Mouse (Mus musculus) stomach, embryonic 16.5 days (tissue): ENCODE results near the gene Acad12. TPM values are rescaled to one million over a fixed set of nuclear protein-coding genes. Genes with fewer than 3 reads are reported as not detected.

ENCODE experiments used
- ATAC-seq: fragments of 200-750 bp; cut with Nextera tagmentation; 2 replicates; pipeline ENCODE4 v1.8.0; 2017; ENCODE audit warnings: moderate number of reproducible peaks, moderate TSS enrichment; ENCODE audit not compliant: insufficient read depth, low FRiP score
- H3K27ac ChIP-seq: fragments of 300-500 bp; sonication (generic); 2 replicates; pipeline ENCODE4 v1.5.1; 2014; ENCODE audit warnings: low read length
- H3K27me3 ChIP-seq: fragments of 300-500 bp; sonication (generic); 2 replicates; pipeline ENCODE4 v1.6.1; 2014; ENCODE audit warnings: low read length, control low read depth, mixed read lengths; ENCODE audit not compliant: control insufficient read depth, insufficient read depth
- H3K36me3 ChIP-seq: fragments of 300-500 bp; sonication (generic); 2 replicates; pipeline ENCODE4 v1.6.1; 2014; ENCODE audit warnings: low read length; ENCODE audit not compliant: control insufficient read depth, insufficient read depth
- H3K4me1 ChIP-seq: fragments of 300-500 bp; sonication (generic); 2 replicates; pipeline ENCODE4 v1.6.1; 2014; ENCODE audit warnings: low read length, control low read depth, mixed read lengths; ENCODE audit not compliant: control insufficient read depth, insufficient read depth
- H3K4me2 ChIP-seq: fragments of 300-500 bp; sonication (generic); 2 replicates; pipeline ENCODE4 v1.6.1; 2014; ENCODE audit warnings: low read depth, low read length, mixed read lengths
- H3K4me3 ChIP-seq: fragments of 300-500 bp; sonication (generic); replicated peaks from 2 replicates; pipeline ENCODE4 v1.5.1; 2014; ENCODE audit warnings: mild to moderate bottlenecking, low read length
- H3K9ac ChIP-seq: fragments of 300-500 bp; sonication (generic); 2 replicates; pipeline ENCODE4 v1.6.1; 2014; ENCODE audit warnings: low read length
- H3K9me3 ChIP-seq: fragments of 300-500 bp; sonication (generic); replicated peaks from 2 replicates; pipeline ENCODE4 v1.6.1; 2016; ENCODE audit warnings: low read length, control low read depth; ENCODE audit not compliant: control insufficient read depth
- WGBS: fragments of 180-500 bp; shearing (Covaris S2); extraction: QIAGEN DNeasy Blood & Tissue Kit; methylation state at CpG from one replicate; pipeline ENCODE4 v1.1.7; 2014; 5-methylcytosine and 5-hydroxymethylcytosine counted together
- polyA plus RNA-seq: library from polyadenylated mRNA; unstranded; fragments of >200 nt; fragmentation: Nextera tagmentation; extraction: Ambion mirVana; gene quantifications from 2 replicates; pipeline ENCODE4 v1.2.1, GENCODE M21; 2015

The Acad12 gene
- polyA plus RNA-seq, 1 experiment from 2014 or later, result 2.6 TPM

DNA sequence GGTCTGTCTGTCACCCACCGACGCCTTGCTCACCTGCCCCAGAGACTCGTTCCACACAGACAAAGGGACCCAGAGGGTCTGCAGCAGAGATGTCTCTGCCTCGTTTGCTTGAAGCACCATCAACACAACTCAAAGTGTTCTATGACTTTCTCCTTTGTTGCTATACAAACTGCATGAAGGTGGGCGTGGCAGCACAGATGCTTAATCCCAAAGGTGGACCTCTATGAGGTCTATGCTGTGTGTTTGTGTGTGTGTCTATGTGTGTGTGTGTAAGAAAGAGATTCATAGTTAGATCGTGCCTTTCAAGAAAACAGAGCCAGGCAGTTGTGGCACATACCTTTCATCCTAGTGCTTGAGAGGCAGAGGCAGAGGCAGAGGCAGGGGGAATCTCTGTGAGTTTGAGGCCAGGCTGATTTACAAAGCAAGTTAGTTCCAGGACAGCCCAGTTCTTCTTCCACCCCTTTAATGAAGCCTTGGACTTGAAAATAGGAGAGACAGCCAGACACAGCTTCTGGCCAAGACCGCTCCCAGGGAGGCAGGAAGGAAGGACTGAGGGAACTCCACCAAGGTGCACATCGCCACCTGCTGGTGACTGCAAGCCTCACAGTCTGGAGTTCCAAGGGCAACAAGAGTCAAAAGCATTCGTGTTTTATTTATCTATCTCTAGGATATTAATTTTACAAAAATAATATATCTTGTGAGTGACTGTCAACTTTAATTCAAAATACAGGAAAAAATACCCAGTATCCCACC, 17.0 kb downstream of the Acad12 start:
- ATAC-seq, result peak; percentile 70
- 26% methylated on average over 9 of the region's 9 CpGs for WGBS
- Histone ChIP-seq H3K4me2 (0 out of 2 replicates have a peak overlapping the region, but pooled peaks have one; percentile 2), H3K9ac (peak overlapping the region; percentile 27; the same call in 1 of the 2 replicates), H3K9me3 (no peaks in the 10 kb centered on the region), H3K27ac (peak overlapping the region; percentile 16), H3K36me3 (no peaks in the 10 kb centered on the region), H3K4me3 (no peak overlapping the region), H3K4me1 (no peaks in the 10 kb centered on the region), H3K27me3 (no peaks in the 10 kb centered on the region)

DNA sequence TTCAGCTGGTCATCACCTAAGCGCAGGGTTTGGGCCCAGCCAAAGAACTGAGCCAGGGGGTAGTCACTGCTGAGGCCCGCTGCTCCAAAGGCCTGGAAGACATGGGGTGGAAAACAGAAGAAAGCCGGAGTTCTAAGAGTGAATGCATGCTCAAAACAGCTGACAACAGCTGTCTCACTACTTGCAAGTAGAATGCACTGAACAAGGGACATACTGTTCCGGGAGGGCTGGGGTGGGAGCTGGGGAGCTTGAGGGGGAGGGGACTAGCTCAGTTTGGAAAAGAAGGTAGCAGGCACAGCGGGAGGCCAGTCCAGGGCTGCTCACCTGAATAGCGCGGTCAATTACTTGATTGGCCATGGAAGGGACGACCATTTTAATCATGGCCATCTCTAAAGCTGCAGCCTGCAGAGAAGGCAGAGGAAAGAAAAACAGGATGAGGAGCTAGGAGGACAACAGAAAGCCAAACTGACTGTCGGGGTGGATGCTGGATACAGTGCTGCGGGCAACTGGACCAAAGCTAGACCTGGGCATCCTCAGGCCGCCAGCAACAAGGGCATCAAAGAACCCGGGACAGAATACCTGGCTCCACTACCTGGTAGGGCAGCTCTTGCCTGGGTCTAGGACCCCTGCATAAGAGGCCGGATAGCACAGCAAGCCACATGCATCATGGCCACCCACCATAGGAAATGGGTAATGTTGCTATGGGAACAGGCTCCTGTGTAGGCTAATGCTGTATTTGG, 19.7 kb downstream of the Acad12 start:
- Histone ChIP-seq H3K4me1 (peaks cover 5% of the 10 kb centered on the region; the same call in 1 of the 2 replicates), H3K9me3 (no peaks in the 10 kb centered on the region), H3K36me3 (no peaks in the 10 kb centered on the region), H3K4me2 (no peak overlapping the region), H3K27me3 (no peaks in the 10 kb centered on the region), H3K27ac (peak overlapping the region; percentile 85), H3K9ac (no peak overlapping the region), H3K4me3 (no peak overlapping the region)
- WGBS, result 63% methylated on average over 13 of the region's 13 CpGs
- ATAC-seq, result peak; percentile 63

- ATAC-seq, result no peak
- H3K4me1 ChIP-seq, result peaks cover 9% of the 10 kb centered on the region; the same call in 1 of the 2 replicates
- WGBS, result 79% methylated on average over 7 of the region's 7 CpGs
Observed at GRCm38 (mm10) chr5:121597991-121598537, 20.7 kb downstream of the Acad12 start.

GRCm38 (mm10) chr5:121597332-121597731, 21.4 kb downstream of the Acad12 start:
- no peak for ATAC-seq

More at GRCm38 (mm10) chr5:121597991-121598537, 20.7 kb downstream of the Acad12 start:
- H3K4me2 ChIP-seq, result no peak overlapping the region
- H3K4me3 ChIP-seq, result no peak overlapping the region
- H3K9ac ChIP-seq, result no peak overlapping the region
- peak overlapping the region; percentile 85 for H3K27ac ChIP-seq
- no peaks in the 10 kb centered on the region for H3K27me3 ChIP-seq
- no peaks in the 10 kb centered on the region for H3K9me3 ChIP-seq
- no peaks in the 10 kb centered on the region for H3K36me3 ChIP-seq

GRCm38 (mm10) chr5:121596226-121596625, 22.5 kb downstream of the Acad12 start:
- Histone ChIP-seq H3K36me3 (no peaks in the 10 kb centered on the region), H3K9ac (no peak overlapping the region), H3K27ac (no peak overlapping the region), H3K9me3 (no peaks in the 10 kb centered on the region), H3K4me1 (peaks cover 22% of the 10 kb centered on the region), H3K4me3 (no peak overlapping the region), H3K4me2 (no peak overlapping the region), H3K27me3 (no peaks in the 10 kb centered on the region)
- ATAC-seq, result no peak
- WGBS, result 59% methylated on average over 6 of the region's 6 CpGs

More at GRCm38 (mm10) chr5:121597332-121597731, 21.4 kb downstream of the Acad12 start:
- Histone ChIP-seq H3K4me2 (no peak overlapping the region), H3K4me1 (peaks cover 15% of the 10 kb centered on the region), H3K4me3 (no peak overlapping the region), H3K27ac (no peak overlapping the region), H3K9ac (no peak overlapping the region), H3K27me3 (no peaks in the 10 kb centered on the region), H3K9me3 (no peaks in the 10 kb centered on the region), H3K36me3 (no peaks in the 10 kb centered on the region)
- 63% methylated on average over 4 of the region's 4 CpGs for WGBS

DNA sequence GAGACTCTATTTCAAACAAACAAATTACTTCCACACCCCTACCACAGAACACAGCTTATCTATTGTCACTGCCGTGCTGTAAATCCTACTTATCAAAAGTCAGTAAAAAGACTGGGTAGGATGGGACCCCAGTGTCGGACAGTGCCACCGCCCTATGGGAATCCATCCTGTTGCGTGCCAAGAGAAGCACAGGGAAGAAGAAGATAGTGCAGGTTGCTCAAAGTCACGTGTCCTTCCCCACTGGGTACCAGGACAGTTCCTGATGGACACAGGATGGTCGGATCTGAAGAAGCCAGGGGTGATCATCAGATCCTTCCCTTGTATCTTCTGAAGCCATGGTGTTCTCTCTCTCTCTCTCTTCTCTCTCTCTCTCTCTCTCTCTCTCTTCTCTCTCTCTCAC, 23.0 kb downstream of the Acad12 start:
- no peak overlapping the region for H3K4me3 ChIP-seq
- H3K27ac ChIP-seq, result no peak overlapping the region
- no peaks in the 10 kb centered on the region for H3K27me3 ChIP-seq
- 77% methylated on average over 6 of the region's 6 CpGs for WGBS
- no peak for ATAC-seq
- no peak overlapping the region for H3K9ac ChIP-seq
- no peaks in the 10 kb centered on the region for H3K36me3 ChIP-seq
- H3K4me1 ChIP-seq, result peaks cover 22% of the 10 kb centered on the region
- no peak overlapping the region for H3K4me2 ChIP-seq
- H3K9me3 ChIP-seq, result no peaks in the 10 kb centered on the region

GRCm38 (mm10) chr5:121594714-121595313, 23.9 kb downstream of the Acad12 start:
- Histone ChIP-seq H3K27me3 (no peaks in the 10 kb centered on the region), H3K27ac (no peak overlapping the region), H3K4me2 (no peak overlapping the region), H3K4me1 (peaks cover 22% of the 10 kb centered on the region), H3K4me3 (no peak overlapping the region), H3K36me3 (no peaks in the 10 kb centered on the region), H3K9me3 (no peaks in the 10 kb centered on the region), H3K9ac (no peak overlapping the region)
- ATAC-seq, result no peak
- 67% methylated on average over 6 of the region's 6 CpGs for WGBS

DNA sequence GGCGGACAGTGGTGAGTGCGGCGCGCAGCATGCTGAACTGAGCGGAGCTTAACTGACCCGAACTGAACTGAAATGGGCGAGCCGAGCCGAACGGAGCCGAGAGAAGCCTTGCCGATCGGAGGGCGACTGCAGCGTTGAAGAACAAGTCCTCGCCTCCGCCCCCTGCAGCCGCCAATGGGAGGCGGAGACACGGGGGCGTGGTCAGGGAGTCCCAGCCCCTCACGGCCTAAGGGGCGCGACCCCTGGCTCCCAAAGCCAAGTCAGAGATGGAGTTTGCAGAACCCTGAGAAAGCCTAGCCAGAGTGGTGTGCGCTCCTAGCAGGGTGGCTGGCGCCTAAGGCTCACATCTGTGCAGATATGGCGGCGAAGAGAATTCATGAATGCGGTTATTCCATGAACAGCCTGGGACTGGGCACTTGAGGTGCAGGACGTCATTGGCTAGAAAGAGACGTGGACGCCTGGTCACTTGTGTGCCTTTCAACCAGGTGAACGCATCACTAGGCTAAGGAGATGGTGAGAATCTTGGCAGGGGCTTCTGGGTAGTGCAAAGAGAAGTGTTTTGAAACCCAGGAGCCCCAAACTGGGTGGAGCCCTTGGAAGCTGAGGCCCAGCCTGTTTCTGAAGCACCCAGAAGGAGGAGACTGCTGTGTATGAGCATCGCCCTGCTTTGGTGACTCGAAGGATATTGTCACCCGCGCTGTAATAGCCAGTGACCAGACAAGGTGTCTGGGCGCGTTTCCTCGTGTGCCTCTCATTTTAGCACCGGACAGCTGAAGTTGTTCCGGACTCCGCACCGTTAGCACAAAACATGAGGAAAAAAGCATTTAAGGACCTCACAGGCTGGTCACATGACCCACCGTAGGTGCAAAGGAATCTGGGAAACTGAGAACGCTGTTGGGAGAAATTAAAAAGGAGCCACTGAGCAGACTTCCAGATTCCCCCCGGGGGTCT, 25.0 kb downstream of the Acad12 start, which contains the start of gene Aldh2:
Gene Aldh2 (minus strand): TSS at position 374 of the 951 bp plus-strand sequence.
- ATAC-seq, result peak; percentile 88
- Histone ChIP-seq H3K4me1 (peaks cover 22% of the 10 kb centered on the region), H3K9me3 (no peaks in the 10 kb centered on the region), H3K4me3 (peak within 1 kb of the TSS; percentile 65), H3K27me3 (no peaks in the 10 kb centered on the region), H3K4me2 (peak within 1 kb of the TSS; percentile 78), H3K36me3 (no peaks in the 10 kb centered on the region), H3K9ac (peak within 1 kb of the TSS; percentile 83), H3K27ac (peak within 1 kb of the TSS; percentile 87)
- WGBS, result 3% methylated on average over 47 of the region's 47 CpGs
